Mouse (Mus musculus) CH12.LX (cell line): ENCODE measurements at regions not wholly inside any gene's neighbourhood (a gene's known extent, or its start where the extent isn't known, plus 50 kb on each side); places are given as distances from the start of the nearest gene placed in this dataset.

Experiments
- CTCF ChIP-seq, 2 experiments: IDR thresholded peaks in 1 of 2; conservative IDR thresholded peaks in 1 of 2; 2 replicates each; pipeline ENCODE4 v1.5.1; 2011 to 2012; ENCODE audit warnings: low read depth in 2 of 2, low read length in 2 of 2, improper control_type of control experiment in 1 of 2, inconsistent platforms in 1 of 2, mild to moderate bottlenecking in 1 of 2, moderate library complexity in 1 of 2
- MAFK ChIP-seq: IDR thresholded peaks from 2 replicates; pipeline ENCODE4 v1.6.1; 2011; ENCODE audit warnings: low read length, improper control_type of control experiment; ENCODE audit not compliant: insufficient replicate concordance
- POLR2AphosphoS2 ChIP-seq: IDR thresholded peaks from 2 replicates; pipeline ENCODE4 v1.6.1; 2011; ENCODE audit warnings: low read depth, low read length, improper control_type of control experiment
- UBTF ChIP-seq: IDR thresholded peaks from 2 replicates; pipeline ENCODE4 v1.6.1; 2012; ENCODE audit warnings: low read depth, mild to moderate bottlenecking, inconsistent platforms, low read length, improper control_type of control experiment, moderate library complexity

- no peak for TF ChIP-seq CTCF (conservative IDR thresholded peaks at IDR 0.05 in 1 of 2, IDR thresholded peaks at IDR 0.05 in 1 of 2; ENCODE audit: low read depth in 2 of 2, low read length in 2 of 2)
- TF ChIP-seq POLR2AphosphoS2, result no peak
- TF ChIP-seq MAFK, result no peak
- TF ChIP-seq UBTF, result no peak
These were observed 176.3 kb upstream of the Gm10131 start for GRCm38 (mm10) chr8:34287801-34288200.
